Mouse (Mus musculus) gastrocnemius, adult 18-20 months (tissue): ENCODE measurements around the gene Kcnb1. TPM values are rescaled to one million over a fixed set of nuclear protein-coding genes. Genes with fewer than 3 reads are reported as not detected.
A peak's percentile ranks its signal among the peaks of the same experiment; 100 is the strongest.

Experiments used
- DNase-seq: peaks from one replicate; pipeline ENCODE4 v3.0.0; 2021; ENCODE audit warnings: low spot score
- long read RNA-seq, 2 experiments: library from polyadenylated mRNA; stranded (forward); transcript quantifications; one replicate each; pipeline ENCODE4 v2.0.0; 2021
- total RNA-seq, 2 experiments: library from RNA; stranded (reverse); gene quantifications; 2 replicates each; pipeline ENCODE4 v1.2.3; 2021

Kcnb1 gene
- total RNA-seq, result 10 to 100 TPM; 22.2 to 25.8 TPM
- long read RNA-seq, experiment 1, full-length matches to known transcripts, result 11 of 33 reads
- long read RNA-seq, experiment 1, partial matches to known transcripts, result 0 of 33 reads
- long read RNA-seq, experiment 1, other reads (novel, unspliced or antisense), result 22 of 33 reads
- long read RNA-seq, experiment 2, full-length matches to known transcripts, result 3 of 16 reads
- long read RNA-seq, experiment 2, partial matches to known transcripts, result 0 of 16 reads
- long read RNA-seq, experiment 2, other reads (novel, unspliced or antisense), result 13 of 16 reads

DNA sequence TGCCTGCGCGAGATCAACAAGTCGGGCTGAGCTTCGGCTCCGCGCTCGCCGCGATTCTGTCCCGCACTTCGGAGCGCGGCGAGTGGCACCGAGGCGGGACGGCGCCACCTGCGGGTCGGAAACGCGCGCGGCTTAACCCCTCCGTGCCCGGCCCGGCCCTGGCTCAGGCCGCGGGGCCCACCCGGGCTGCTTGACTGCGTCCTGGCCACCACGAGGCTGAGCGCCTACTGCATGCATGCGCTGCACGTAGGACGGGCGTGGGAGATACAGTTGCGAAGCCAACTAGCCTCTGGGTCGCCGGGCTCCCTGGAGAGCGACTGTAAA, at the start of gene Kcnb1:
TSS of gene Kcnb1 (minus strand) at position 80 of the 324 bp plus-strand sequence.
- DNase-seq, result peak; percentile 51

DNA sequence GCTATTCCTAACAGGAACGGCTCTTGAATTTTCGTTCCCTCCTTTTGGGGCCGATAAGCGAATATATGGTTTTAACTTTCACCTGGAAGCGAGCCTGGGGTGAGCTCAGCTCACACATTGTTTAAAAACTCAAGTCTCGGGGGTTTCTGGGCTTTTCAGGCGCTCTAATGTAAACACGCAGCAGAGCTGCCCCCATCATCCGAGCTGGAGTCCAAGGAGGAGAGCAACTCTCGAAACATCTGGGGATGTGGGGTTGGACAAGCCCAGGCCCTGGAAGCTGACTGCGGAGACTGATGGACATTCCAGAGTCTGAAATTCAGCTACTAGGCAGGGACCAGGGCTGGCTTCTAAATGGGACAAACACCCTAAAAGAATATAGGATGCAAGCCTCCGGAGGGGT, 49.3 kb upstream of the Kcnb1 start:
- no peak for DNase-seq

DNA sequence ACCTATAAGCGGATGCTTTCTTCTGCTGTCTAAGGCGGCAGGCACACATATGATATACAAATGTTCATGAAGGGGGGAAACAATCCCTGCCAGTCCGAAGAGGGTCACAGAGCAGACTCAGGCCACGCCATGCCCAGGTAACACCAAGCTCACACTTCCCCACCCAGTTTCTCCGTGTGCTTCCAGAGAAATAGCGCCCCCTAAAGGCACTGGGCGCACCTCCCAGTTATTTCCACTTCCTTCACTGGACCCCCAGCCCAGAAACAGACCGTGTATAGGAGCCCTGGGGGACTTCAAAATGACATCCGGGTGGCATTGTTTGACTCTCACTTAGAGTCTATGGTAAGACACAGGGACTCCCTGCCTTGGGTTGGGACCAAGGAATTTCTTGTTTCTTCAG, 47.3 kb upstream of the Kcnb1 start:
- DNase-seq, result no peak

DNA sequence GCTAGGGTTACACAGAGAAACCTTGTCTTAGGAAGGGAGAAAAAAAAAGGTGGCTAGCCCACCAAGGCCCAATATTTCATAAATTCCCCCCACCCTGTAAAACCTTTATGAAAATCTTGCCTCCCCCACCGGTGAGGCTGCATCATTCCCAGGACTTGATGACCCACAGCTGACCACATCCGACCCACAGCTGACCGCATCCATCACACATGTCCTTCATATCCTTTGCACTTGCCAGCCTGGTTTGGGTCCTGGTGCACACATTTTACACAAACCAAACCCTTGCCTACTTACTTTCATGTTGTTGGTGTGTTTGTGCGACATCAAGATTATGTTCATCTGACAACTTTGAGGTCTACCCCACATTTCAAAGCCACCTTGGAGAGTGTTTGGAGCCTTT, 46.2 kb upstream of the Kcnb1 start:
- no peak for DNase-seq

DNA sequence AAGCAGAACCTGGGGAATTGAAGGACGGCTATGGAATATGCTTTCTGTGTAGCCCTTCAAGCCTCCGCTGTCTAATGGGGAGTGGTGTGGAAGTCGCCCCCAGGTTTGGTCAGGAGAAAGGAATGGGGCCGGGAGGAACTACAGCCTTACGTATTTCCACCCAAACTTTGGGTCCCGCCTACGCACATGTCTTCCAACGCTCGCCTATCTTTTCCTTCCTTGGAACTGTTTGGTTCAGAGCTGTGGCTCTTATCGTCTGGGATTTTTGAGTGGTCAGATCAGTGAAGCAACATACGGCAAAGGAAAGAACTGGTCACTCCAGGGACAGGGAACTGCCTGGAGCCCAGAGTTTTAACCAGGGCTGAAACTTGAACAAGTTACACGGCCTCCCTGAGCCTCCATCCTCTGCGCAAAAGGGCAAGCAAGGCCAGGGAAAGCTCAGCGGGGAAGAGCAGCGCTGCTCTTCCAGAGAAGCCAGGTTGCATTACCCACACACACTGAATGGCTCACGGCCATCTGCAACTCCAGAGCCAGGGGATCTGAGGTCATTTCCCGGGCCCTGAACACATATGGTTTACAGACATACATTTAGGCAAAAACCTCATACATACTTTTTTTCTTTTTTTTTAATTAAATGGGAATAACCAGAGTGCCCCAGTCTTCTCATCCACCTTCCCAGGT, 45.5 kb upstream of the Kcnb1 start:
- DNase-seq, result no peak

DNA sequence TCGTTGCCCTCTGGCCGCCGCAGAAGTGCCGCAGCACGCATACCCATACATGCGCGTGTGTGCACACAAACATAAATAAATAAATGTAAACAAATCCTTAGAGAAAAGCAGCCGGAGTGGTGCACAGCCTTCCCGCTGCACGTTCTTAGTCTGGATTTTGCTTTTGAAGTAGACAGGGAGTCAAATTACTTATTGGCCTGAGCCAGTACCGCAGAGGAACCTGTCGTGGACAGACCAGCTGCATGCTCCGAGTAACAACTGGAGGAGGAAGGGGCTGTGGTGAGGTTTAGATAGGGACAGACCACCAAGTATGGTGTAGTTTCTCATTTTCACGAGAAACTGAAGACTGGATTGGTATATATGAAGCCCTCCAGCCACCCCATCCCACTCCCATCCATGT, 43.8 kb upstream of the Kcnb1 start:
- no peak for DNase-seq

DNA sequence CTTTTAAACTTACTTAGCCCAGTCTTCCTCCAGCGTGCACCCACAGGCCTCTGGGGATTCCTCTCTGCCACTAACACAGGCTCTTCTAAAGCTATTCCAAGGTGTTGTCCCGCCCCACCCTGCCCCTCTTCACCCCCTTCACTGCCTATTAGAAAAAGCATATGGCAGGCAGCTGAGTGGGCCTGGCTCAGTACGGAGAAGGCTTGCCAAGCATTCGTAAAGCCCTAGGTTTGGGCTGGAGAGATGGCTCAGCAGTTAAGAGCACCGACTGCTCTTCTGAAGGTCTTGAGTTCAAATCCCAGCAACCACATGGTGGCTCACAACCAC, 43.0 kb upstream of the Kcnb1 start:
- DNase-seq, result no peak

DNA sequence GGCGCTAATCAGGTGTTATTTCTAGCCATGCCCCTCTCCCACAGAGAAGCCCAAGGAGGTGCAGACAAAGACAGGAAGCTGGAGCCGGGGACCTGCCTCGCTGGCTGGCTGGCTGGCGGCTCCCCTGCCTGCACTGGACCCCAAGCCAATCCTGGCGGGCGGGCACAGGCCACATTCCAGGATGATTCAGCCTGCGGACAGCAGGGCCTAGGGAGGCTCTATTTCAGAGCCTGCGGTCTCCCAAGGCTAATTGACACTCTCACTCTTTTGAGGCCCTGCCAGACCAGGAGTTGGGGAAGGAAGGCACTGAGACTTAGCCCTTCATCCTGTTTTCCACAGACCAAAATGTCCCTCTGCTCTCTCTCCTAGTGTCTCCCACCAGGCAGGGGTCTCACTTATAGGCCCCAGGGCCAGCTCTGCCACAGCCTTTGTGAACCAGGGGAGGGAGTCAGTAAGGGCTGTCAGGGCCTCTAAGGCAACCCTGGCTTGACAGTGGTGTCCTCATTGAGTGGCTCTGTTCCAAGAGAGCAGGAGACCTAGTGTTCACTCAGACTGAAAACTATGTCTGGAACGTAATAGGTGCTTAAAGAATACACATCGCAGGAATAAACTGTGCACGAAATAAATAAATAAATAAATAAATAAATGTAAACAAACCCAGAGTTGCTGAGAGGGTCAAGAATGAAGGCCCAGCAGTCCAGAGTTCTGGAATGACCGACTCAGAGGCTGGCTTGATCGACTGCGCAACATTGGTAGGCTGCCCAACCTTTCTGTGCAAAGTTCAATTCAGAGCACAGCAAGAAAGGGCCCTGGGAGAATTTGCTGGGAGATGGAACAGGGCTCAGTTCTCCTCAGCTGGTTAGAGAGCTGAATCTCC, 42.4 kb upstream of the Kcnb1 start:
- DNase-seq, result peak; percentile 57

DNA sequence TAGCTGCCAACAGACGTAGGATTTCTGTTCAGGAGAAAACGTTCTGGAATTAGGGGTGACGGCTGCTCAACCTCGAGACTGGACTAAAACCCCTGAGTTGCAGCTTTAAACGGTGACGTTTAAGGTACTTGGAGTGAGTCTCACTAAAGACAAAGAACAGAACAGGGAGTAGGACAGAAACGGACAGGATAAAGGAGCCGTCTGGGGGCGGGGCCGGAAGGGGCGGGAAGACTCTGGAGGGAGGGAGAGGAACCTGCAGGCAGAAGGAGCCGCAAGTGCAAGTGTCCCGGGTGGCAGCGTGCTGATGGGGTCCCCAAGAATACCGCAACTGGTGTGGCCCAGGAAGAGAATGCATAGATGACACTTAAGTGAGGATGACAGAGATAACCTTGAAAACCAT, 40.6 kb upstream of the Kcnb1 start:
- no peak for DNase-seq

DNA sequence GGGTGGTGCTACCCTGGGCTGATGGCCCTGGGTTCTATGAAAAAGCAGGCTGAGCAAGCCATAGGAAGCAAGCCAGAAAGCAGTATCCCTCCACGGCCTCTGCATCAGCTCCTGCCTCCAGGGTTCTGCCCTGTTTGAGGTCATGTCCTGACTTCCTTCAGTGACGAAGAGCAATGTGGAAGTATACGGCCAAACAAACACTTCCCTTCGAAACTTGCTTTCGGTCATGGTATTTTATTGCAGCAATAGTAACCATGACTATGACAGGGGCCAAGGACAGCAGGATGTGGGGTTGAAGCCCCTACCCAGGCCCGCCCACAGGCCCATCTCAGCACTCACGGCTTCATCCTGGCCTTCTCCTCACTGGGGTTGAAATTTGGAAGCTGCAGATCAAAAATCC, 35.0 kb upstream of the Kcnb1 start:
- DNase-seq, result no peak

DNA sequence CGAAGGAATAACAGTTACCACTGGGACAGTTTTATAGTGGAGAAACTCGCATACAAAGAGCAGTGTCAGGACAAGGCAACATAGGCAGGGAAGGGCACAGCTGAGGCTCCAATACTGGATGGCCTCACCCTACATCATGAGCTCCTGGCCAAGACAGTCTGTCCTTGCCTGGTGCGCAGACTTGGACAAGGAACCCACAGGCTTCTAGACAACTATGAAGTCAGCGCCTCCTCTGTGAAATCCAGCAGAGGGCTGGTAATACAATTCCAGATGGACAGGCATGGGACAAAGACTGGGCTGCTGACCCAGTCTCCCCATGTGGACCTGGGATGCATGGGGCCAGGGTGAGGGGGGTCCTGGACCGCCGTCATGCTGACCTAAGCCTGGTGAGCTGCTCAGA, 34.2 kb upstream of the Kcnb1 start:
- DNase-seq, result no peak

DNA sequence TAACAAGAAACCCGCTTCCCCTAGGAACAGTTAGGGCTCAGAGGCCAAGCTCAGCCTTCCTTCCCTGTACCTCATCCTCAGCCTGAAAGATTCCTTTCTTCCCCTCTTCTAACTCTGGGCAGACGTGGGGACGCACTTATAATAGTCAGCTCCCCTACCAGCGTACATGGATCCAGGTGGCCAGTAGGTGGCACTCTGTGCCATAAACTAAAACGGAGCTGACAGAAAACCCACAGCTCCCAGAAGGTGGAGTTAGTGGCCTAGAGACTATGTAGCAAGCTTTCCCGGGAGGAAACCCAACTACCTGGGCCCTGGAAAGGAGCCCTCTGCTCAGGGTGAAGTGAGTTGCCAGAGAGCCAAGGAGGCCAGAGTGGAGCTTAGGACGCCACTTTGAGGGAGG, 32.2 kb upstream of the Kcnb1 start:
- DNase-seq, result peak; percentile 73

DNA sequence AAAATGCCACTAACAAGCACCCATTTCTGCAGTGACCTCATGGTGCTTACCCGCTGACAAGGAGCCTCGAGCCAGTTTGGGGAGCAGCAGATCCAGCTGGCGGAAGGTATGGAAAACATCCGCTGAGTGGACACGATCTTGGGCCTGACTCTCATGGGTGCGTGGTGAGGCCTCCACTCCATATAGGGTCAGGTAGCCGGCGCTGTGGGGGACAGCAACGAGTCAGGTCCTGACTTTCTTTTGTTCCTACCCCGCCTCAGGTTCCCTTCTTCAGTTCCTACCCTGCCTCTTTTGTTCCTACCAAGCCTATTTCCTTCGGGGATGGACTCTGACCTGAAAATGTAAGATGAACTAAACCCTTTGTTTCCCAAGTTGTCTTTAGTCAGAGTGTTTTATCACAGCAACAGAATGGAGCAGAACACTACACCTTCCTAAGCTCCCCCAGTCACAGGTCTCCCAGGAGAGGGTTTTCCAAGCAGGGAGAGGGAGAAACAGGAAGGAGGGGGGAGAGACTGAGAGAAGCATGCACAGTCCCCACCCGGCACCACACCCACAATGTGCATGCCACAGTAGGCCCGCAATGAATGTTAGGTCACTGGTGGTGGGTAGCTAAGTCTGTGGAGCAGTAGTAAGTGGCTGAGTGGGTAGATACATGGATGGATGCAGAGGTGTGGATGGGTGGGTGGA, 31.3 kb upstream of the Kcnb1 start:
- DNase-seq, result no peak

DNA sequence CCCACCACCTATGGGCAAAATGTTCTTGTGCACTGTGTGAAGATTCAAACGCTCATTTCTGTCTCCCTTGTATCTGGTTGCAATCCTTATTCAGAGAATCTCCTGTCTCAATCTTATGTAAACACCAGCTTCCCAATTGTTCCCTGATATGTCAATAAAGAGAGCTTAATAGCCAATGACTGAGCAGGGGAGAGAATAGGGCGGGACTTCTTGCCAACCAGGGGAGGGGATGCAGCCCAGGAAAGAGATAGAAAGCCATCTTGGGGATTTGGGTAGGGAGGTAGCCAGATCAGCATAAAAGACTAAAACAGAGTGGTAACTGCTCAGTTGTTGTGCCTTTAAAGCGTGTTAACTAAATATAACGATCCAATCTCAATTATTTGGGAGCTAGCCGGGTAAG, 30.8 kb upstream of the Kcnb1 start:
- no peak for DNase-seq

DNA sequence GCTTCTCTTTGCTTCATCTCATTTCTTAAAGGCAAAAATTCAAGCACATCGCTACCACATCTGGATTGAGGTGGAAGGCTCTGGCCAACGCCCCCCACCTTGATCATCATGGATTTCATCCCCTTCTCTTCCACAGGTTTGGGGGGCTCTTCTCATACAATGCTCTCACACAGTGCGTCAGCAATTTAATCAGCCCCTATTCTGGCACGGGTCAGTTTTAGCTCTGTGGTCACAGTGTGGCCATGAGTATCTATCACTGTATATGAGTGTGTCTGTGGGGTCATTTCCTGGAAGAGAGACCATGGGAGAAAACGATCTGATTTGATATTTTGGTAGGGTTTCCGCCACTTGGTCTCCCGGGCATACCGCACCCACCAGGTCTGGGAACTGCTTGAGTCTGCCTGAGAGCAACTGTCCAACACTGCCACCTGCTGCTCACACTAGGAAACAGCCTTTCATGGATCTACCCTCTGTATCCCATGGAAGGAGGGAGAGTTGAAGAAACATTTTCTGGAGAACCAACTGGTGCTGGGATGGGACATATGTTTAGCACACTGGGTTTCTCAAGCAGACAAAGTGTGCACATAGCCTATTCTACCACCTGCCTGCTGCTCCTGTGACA, 29.3 kb upstream of the Kcnb1 start:
- DNase-seq, result peak; percentile 85

DNA sequence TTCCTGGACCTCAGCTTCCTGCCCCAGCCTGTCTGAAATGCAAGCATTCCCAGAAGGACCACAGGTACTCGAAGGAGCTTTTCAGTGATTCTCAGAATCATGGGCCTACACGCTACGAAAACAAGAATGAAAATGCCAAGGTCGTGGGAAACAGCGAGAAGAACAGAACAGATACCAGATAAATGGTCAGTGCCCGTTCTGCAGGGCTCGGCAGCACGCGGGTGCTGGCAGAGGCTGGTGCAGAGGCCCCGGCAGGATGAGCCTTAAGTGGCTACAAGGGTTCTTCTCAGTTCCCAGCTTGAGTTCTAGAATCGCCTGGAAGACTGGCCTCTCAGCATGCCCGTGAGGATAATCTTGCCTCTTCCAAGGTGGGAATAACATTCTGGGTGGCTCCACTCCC, 23.7 kb upstream of the Kcnb1 start:
- no peak for DNase-seq

DNA sequence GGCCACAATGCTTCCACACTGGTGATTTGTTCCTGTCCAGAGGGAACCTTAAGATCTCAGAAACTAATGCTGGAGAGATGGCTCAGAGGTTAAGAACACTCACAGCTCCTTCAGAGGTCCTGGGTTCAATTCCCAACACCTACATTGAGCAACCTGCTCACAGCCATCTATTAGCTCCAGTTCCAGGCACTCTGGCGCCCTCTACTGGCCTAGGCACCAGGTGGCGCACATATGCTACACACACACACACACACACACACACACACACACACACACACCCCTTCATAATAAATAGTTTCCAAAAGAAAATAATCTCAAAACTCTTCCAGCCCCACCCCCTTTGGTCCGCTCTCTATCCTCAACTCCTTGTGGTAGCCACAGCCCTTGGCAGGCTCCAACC, 23.1 kb upstream of the Kcnb1 start:
- DNase-seq, result no peak

DNA sequence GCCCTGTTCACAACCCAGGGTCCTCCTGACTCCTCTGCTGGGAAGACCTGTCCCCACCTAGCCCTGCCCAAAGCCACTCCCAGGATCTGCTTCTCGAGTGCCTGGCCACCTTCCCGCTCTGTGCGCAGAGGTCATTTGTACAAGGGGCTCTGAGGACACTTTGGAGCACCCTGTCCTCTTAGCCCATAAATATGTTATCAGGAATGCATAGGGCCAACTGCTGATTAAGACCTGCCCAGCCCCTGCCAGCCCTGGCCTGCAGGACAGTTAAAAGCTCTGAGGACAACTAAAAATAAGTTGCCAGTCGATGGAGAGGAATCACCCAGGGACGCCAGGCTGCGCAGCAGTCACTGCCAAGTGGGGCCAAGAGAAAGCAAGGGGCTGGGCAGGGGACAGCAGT, 22.6 kb upstream of the Kcnb1 start:
- DNase-seq, result no peak

DNA sequence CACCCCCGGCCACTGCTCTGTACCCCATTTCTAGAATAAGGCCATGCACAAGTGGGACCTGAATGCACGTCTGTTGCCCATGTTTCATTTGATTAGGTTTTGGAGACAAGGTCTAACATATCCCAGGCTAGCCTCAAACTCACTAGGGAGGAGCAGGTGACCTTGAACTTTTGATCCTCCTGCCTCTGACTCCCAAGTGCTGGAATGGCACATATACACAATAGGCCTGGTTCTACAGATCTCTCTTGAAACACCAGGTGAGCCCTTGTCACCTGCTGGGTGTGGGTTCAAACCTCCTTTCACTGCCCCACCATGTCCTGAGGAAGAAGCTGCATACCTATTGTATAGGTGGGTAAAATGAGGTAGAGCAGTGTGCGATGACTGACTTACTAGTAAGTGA, 22.1 kb upstream of the Kcnb1 start:
- DNase-seq, result no peak

DNA sequence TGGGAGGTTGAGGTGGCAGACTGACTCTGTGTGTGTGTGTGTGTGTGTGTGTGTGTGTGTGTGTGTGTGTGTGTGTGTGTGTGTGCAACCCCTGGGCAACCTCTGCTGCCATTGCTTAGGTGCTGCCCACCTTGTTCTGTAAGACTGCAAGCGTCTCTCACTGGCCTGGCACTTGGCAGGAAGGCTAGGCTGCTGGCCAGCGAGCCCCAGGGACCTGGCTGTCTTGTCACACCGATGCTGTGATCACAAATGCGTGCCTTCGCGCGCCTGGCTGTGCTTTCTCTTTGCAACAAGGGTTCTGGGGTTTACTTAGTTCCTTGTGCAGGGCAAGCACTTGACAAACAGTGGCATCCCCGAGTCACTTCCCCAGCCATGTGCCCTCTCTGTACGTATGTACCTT, 19.9 kb upstream of the Kcnb1 start:
- no peak for DNase-seq

DNA sequence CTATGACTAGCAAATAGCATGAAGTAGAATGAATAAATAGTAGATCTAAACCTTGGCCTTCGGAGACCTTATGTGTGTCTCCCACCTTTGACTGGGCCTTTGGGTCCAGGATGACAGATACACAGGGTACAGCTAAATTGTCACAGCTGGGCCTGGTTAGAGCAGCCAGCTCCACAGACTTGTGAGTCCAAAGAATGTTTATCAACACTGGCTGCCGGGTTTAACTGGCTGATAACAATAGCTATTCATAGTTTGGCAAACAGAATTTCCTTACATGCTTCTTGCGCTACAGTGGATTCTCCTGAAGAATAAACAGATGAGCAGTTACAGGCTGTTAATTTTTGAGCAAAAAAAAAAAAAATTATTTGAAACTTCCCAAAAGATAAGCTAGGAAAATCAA, 19.0 kb upstream of the Kcnb1 start:
- DNase-seq, result no peak
